Mouse (Mus musculus) liver, embryonic 12.5 days (tissue): Measurements from ENCODE around the gene Myo18a. TPM values are rescaled to one million over a fixed set of nuclear protein-coding genes. Genes with fewer than 3 reads are reported as not detected.

Source experiments
- ATAC-seq: fragments of 200-750 bp; cut with Nextera tagmentation; 2 replicates; pipeline ENCODE4 v1.8.0; 2017; ENCODE audit warnings: moderate number of reproducible peaks, mild to moderate bottlenecking, moderate library complexity
- H3K27ac ChIP-seq: fragments of 300-500 bp; sonication (generic); 2 replicates; pipeline ENCODE4 v1.5.1; 2016; ENCODE audit warnings: mild to moderate bottlenecking
- H3K27me3 ChIP-seq: fragments of 300-500 bp; sonication (generic); replicated peaks from 2 replicates; pipeline ENCODE4 v1.6.1; 2016; ENCODE audit warnings: mild to moderate bottlenecking, moderate library complexity
- H3K36me3 ChIP-seq: fragments of 300-500 bp; sonication (generic); 2 replicates; pipeline ENCODE4 v1.6.1; 2016; ENCODE audit warnings: mild to moderate bottlenecking, moderate library complexity
- H3K4me1 ChIP-seq: fragments of 300-500 bp; sonication (generic); 2 replicates; pipeline ENCODE4 v1.6.1; 2016
- H3K4me2 ChIP-seq: fragments of 300-500 bp; sonication (generic); 2 replicates; pipeline ENCODE4 v1.6.1; 2016; ENCODE audit warnings: mild to moderate bottlenecking, moderate library complexity
- H3K4me3 ChIP-seq: fragments of 300-500 bp; sonication (generic); 2 replicates; pipeline ENCODE4 v1.5.1; 2016; ENCODE audit warnings: mild to moderate bottlenecking, moderate library complexity
- H3K9ac ChIP-seq: fragments of 300-500 bp; sonication (generic); 2 replicates; pipeline ENCODE4 v1.6.1; 2016; ENCODE audit warnings: mild to moderate bottlenecking, moderate library complexity
- H3K9me3 ChIP-seq: fragments of 300-500 bp; sonication (generic); replicated peaks from 2 replicates; pipeline ENCODE4 v1.6.1; 2016; ENCODE audit warnings: mild to moderate bottlenecking, moderate library complexity
- WGBS: fragments of 180-500 bp; shearing (Covaris S2); methylation state at CpG from one replicate; pipeline ENCODE4 v1.1.7; 2016; ENCODE audit not compliant: insufficient replicate concordance; 5-methylcytosine and 5-hydroxymethylcytosine counted together
- polyA plus RNA-seq: library from polyadenylated mRNA; unstranded; fragments of >200 nt; fragmentation: Nextera tagmentation; extraction: Ambion mirVana; gene quantifications from 2 replicates; pipeline ENCODE4 v1.2.1, GENCODE M21; 2016

Gene Myo18a
- polyA plus RNA-seq, 1 experiment from 2014 or later = 28.8 TPM

- Histone ChIP-seq H3K4me2 (peak overlapping the region; percentile 71), H3K36me3 (peaks cover 21% of the 10 kb centered on the region), H3K4me1 (peaks cover 97% of the 10 kb centered on the region), H3K9me3 (no peaks in the 10 kb centered on the region), H3K27me3 (no peaks in the 10 kb centered on the region), H3K4me3 (peak overlapping the region; percentile 40; the same call in 1 of the 2 replicates), H3K9ac (peak overlapping the region; percentile 71), H3K27ac (peak overlapping the region; percentile 94)
- ATAC-seq = no peak
- 25% methylated on average over 7 of the region's 7 CpGs for WGBS
Measured at GRCm38 (mm10) chr11:77785768-77786561, 22.9 kb downstream of the Myo18a start.

DNA sequence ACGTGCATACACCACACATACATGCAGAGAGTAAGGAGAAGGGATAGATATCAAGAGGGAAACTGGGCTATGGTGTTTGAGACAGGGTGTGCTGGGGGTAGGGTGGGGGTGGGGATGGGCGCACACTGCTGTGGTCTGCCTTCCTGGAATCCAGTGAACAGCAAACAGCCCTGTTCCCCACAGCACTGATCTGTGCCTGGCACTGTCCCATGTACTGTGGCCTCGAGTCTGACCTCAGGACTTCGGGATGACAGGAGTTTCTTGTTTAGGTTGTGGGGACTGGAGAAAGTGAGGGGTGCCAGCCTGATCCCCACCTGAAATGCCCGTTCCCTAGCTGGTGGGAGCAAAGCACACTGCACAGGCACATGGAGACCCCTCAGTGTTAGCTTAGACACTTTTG, 24.7 kb downstream of the Myo18a start, which contains the start of gene Gm10277:
Gene Gm10277, minus strand, starts transcription at position 41 of the 400 bp plus-strand sequence.
- peaks cover 11% of the 10 kb centered on the region; the same call in 1 of the 2 replicates for H3K36me3 ChIP-seq
- ATAC-seq = 0 out of 2 replicates have a peak, but pooled peaks have one; percentile 20
- 31% methylated on average over 5 of the region's 5 CpGs for WGBS
- peak within 1 kb of the TSS; percentile 94 for H3K27ac ChIP-seq
- no peaks in the 10 kb centered on the region for H3K27me3 ChIP-seq
- no peak within 1 kb of the TSS for H3K4me3 ChIP-seq
- peak within 1 kb of the TSS; percentile 10; the same call in 1 of the 2 replicates for H3K4me2 ChIP-seq
- peak within 1 kb of the TSS; percentile 71 for H3K9ac ChIP-seq
- H3K9me3 ChIP-seq = no peaks in the 10 kb centered on the region
- H3K4me1 ChIP-seq = peaks cover 97% of the 10 kb centered on the region

DNA sequence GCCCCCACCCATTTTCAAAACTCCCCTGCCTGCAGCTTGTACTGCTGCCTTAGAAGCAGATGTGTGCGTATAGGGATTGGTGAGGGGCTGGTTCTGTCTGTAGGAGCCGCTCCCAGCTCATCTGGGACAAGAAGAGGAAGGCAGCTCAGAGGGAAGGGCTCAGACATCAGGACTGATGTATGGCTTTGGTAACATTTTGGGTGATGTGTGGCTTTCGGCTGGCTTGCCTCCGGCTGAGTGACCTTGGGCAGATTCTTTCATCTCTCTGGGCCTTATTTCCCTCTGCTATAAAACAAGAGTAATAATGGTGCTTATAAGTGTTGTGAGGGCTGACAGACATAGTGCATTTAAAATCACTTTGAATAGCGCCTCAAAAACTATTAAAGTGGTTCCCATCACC, 26.5 kb downstream of the Myo18a start:
- Histone ChIP-seq H3K27me3 (no peaks in the 10 kb centered on the region), H3K4me1 (peaks cover 94% of the 10 kb centered on the region), H3K36me3 (peaks cover 11% of the 10 kb centered on the region; the same call in 1 of the 2 replicates), H3K27ac (peak overlapping the region; percentile 93), H3K9ac (peak overlapping the region; percentile 39; the same call in 1 of the 2 replicates), H3K9me3 (no peaks in the 10 kb centered on the region), H3K4me3 (no peak overlapping the region), H3K4me2 (no peak overlapping the region)
- WGBS = 84% methylated on average over 5 of the region's 5 CpGs
- ATAC-seq = no peak

GRCm38 (mm10) chr11:77790286-77790685, 27.2 kb downstream of the Myo18a start:
- no peaks in the 10 kb centered on the region for H3K27me3 ChIP-seq
- peak overlapping the region; percentile 67 for H3K9ac ChIP-seq
- H3K4me3 ChIP-seq = 0 out of 2 replicates have a peak overlapping the region, but pooled peaks have one; percentile 13
- 23% methylated on average over 9 of the region's 9 CpGs for WGBS
- no peaks in the 10 kb centered on the region for H3K9me3 ChIP-seq
- peaks cover 86% of the 10 kb centered on the region for H3K4me1 ChIP-seq
- H3K36me3 ChIP-seq = peaks cover 11% of the 10 kb centered on the region; the same call in 1 of the 2 replicates
- peak overlapping the region; percentile 75 for H3K4me2 ChIP-seq
- no peak for ATAC-seq
- H3K27ac ChIP-seq = peak overlapping the region; percentile 93

- peaks cover 76% of the 10 kb centered on the region for H3K4me1 ChIP-seq
- WGBS = 28% methylated on average over 8 of the region's 8 CpGs
- H3K27ac ChIP-seq = peak overlapping the region; percentile 93
- H3K36me3 ChIP-seq = peaks cover 11% of the 10 kb centered on the region; the same call in 1 of the 2 replicates
- no peaks in the 10 kb centered on the region for H3K27me3 ChIP-seq
- peak overlapping the region; percentile 67 for H3K9ac ChIP-seq
- H3K9me3 ChIP-seq = no peaks in the 10 kb centered on the region
- ATAC-seq = no peak
- H3K4me2 ChIP-seq = peak overlapping the region; percentile 75
- 0 out of 2 replicates have a peak overlapping the region, but pooled peaks have one; percentile 16 for H3K4me3 ChIP-seq
Measured at GRCm38 (mm10) chr11:77791241-77791727, 28.2 kb downstream of the Myo18a start.

DNA sequence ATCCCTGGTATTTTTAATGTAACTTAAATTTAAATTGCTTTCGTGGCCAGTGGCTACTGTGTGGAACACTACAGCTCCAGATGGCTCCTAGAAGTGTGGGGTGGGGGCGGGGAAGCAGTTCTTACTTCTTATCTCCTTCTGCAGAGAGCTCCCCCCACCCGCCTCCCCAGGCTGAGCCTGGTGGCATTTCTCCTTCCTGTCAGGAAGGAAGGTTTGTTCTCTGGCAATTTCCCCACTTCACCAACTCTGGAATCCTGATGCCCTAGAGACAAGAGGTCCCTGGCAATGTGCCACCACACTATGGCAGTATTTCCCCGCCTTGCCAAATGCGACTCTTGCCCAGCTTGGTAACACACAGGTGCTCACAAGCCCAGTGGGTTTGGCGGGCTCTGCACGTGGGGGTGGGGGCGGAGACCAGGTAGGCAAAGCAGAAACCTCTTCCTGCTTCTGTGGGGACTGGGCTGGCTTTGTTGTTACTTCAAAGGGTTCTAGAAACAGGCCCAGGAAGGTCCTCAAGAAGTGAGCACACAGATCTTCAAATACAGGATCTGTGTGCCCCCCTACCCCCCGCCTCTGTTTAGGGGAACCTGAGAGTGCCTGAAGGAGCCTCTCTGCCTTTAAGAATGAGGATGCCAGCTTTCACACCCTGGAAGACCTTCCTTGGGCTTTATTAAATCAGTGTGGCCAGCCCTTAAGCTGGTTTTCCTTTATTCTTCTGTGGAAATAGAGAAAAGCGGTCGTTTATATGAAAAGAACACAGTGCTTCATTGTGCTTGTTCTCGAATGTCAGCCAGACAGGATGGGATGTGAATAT, 28.9 kb downstream of the Myo18a start:
- Histone ChIP-seq H3K9ac (peak overlapping the region; percentile 67), H3K4me3 (peak overlapping the region; percentile 16), H3K4me1 (peaks cover 70% of the 10 kb centered on the region), H3K4me2 (peak overlapping the region; percentile 75), H3K27ac (peak overlapping the region; percentile 93), H3K36me3 (peaks cover 8% of the 10 kb centered on the region; the same call in 1 of the 2 replicates), H3K27me3 (no peaks in the 10 kb centered on the region), H3K9me3 (no peaks in the 10 kb centered on the region)
- ATAC-seq = peak; percentile 75
- 22% methylated on average over 12 of the region's 12 CpGs for WGBS

DNA sequence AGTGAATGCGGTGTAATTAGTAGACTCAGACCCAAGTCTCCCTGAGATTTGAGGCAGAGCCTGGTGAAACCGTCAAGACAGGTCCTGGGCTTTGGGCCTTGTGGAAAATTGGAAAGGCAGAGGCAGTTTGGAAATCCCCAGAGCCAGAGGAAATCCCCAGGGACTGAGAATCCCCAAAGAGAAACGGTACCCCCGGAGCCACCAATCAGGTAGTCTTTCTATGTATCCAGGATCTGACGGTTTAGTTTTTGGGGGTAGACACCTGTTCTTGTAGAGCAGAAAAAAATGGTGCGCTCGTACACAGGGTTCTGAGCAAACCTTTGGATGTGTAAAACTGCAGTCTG, 29.5 kb downstream of the Myo18a start:
- H3K4me2 ChIP-seq = peak overlapping the region; percentile 75
- no peaks in the 10 kb centered on the region for H3K9me3 ChIP-seq
- ATAC-seq = no peak
- peak overlapping the region; percentile 67; the same call in 1 of the 2 replicates for H3K9ac ChIP-seq
- H3K27ac ChIP-seq = peak overlapping the region; percentile 93
- H3K36me3 ChIP-seq = peaks cover 5% of the 10 kb centered on the region; the same call in 1 of the 2 replicates
- H3K4me3 ChIP-seq = no peak overlapping the region
- no peaks in the 10 kb centered on the region for H3K27me3 ChIP-seq
- WGBS = 70% methylated on average over 7 of the region's 7 CpGs
- peaks cover 64% of the 10 kb centered on the region for H3K4me1 ChIP-seq

DNA sequence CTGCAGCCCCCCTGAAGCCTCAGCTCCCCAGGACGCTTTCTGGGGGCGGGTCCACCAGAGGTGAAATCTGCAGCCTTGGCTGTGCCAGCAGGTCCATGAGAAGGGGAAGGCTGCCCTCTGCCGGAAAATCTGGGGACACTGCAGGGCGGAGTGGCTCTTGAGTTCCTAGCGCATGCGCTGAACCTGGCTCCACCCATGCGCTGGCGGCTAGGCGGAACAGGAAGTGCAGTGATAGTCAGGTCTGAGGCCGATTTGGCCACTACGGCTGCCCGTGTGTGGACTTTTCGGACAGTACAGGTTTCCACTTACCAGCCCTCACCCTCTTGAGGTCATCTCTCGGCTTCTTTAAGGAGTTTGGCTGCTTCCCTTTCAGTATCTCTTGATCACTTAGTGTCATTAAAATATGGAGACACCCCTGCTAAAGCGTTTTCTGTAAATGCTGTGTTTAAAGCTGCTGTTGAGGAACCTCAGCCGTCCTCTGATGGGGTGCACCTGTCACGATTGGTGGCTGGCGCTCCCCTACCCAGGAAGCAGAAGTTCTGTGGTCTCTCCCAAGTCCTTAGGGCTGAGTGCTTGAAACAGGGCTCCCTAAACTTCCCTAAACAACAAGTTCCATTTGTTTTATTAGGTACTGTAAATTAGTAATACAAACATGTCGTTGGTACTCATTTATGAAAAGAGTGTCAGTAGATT, 30.3 kb downstream of the Myo18a start:
- no peaks in the 10 kb centered on the region; the same call in 1 of the 2 replicates for H3K36me3 ChIP-seq
- no peaks in the 10 kb centered on the region for H3K9me3 ChIP-seq
- peak overlapping the region; percentile 59 for H3K4me3 ChIP-seq
- H3K4me1 ChIP-seq = peaks cover 55% of the 10 kb centered on the region
- ATAC-seq = peak; percentile 83
- peak overlapping the region; percentile 84 for H3K27ac ChIP-seq
- H3K9ac ChIP-seq = peak overlapping the region; percentile 74
- 2% methylated on average over 19 of the region's 19 CpGs for WGBS
- H3K27me3 ChIP-seq = no peaks in the 10 kb centered on the region
- H3K4me2 ChIP-seq = peak overlapping the region; percentile 75

DNA sequence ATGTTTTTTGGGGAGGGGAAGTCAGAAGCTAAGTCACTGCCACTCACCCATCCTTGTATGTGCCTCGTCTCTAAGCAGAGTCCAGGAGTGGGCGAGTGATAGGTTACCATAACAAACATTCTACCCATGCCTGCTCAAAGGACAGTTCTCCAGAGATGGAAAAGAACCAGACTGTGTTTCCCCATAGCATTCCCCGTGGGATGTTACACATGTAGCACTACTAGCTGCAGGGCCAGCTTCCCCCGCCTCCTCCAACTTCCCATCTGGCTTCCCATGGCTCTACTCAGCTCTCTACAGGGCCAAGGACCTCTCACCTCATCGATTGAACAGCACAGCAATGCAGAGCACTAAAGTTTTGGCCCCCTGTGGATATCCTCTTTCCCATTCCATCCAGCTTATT, 32.2 kb downstream of the Myo18a start:
- no peaks in the 10 kb centered on the region for H3K9me3 ChIP-seq
- ATAC-seq = no peak
- H3K4me1 ChIP-seq = peaks cover 46% of the 10 kb centered on the region
- no peak overlapping the region for H3K4me2 ChIP-seq
- H3K27me3 ChIP-seq = no peaks in the 10 kb centered on the region
- no peak overlapping the region for H3K4me3 ChIP-seq
- H3K36me3 ChIP-seq = peaks cover 6% of the 10 kb centered on the region; the same call in 1 of the 2 replicates
- no peak overlapping the region for H3K9ac ChIP-seq
- 68% methylated on average over 5 of the region's 5 CpGs for WGBS
- no peak overlapping the region for H3K27ac ChIP-seq

- 0 out of 2 replicates have a peak overlapping the region, but pooled peaks have one; percentile 0 for H3K9ac ChIP-seq
- H3K4me1 ChIP-seq = peaks cover 53% of the 10 kb centered on the region
- WGBS = 69% methylated on average over 9 of the region's 9 CpGs
- 0 out of 2 replicates have a peak overlapping the region, but pooled peaks have one; percentile 34 for H3K4me3 ChIP-seq
- no peaks in the 10 kb centered on the region for H3K9me3 ChIP-seq
- H3K27me3 ChIP-seq = no peaks in the 10 kb centered on the region
- peak overlapping the region; percentile 61 for H3K4me2 ChIP-seq
- peak overlapping the region; percentile 68 for H3K27ac ChIP-seq
- peaks cover 13% of the 10 kb centered on the region; the same call in 1 of the 2 replicates for H3K36me3 ChIP-seq
- ATAC-seq = no peak
Measured at GRCm38 (mm10) chr11:77800491-77800868, 37.4 kb downstream of the Myo18a start.
